Mouse (Mus musculus): ENCODE measurements at regions not wholly inside any gene's neighbourhood (a gene's known extent, or its start where the extent isn't known, plus 50 kb on each side); places are given as distances from the start of the nearest gene placed in this dataset.

GRCm38 (mm10) chr6:51362475-51363226 is 69.8 kb upstream of the Nfe2l3 start:
- TF ChIP-seq CTCF (IDR thresholded peaks at IDR 0.05; ENCODE audit: control insufficient read depth, insufficient read depth, low read length) = peak; percentile 73
- no peak for TF ChIP-seq POLR2A (IDR thresholded peaks at IDR 0.05; ENCODE audit: borderline replicate concordance, control insufficient read depth, low read depth, low read length)

Data from bone marrow, adult 2 months (tissue).